Mouse (Mus musculus) embryonic facial prominence, embryonic 14.5 days (tissue): Measurements from ENCODE around the gene Gpr22. TPM values are rescaled to one million over a fixed set of nuclear protein-coding genes. Genes with fewer than 3 reads are reported as not detected.

Source experiments
- ATAC-seq: fragments of 200-750 bp; cut with Nextera tagmentation; 2 replicates; pipeline ENCODE4 v1.8.0; 2017; ENCODE audit warnings: low read depth, moderate number of reproducible peaks, moderate TSS enrichment
- DNase-seq: peaks from one replicate; pipeline ENCODE4 v3.0.0-alpha.2; 2015; ENCODE audit warnings: low spot score
- H3K27ac ChIP-seq: fragments of 300-500 bp; sonication (generic); replicated peaks from 2 replicates; pipeline ENCODE4 v1.5.1; 2014; ENCODE audit warnings: low read depth, mild to moderate bottlenecking, low read length, moderate library complexity
- H3K27me3 ChIP-seq: fragments of 300-500 bp; sonication (generic); replicated peaks from 2 replicates; pipeline ENCODE4 v1.6.1; 2014; ENCODE audit warnings: low read length; ENCODE audit not compliant: control insufficient read depth, insufficient read depth
- H3K36me3 ChIP-seq: fragments of 300-500 bp; sonication (generic); 2 replicates; pipeline ENCODE4 v1.6.1; 2014; ENCODE audit warnings: low read length, mixed read lengths; ENCODE audit not compliant: control insufficient read depth, insufficient read depth
- H3K4me1 ChIP-seq: fragments of 300-500 bp; sonication (generic); 2 replicates; pipeline ENCODE4 v1.6.1; 2014; ENCODE audit warnings: antibody characterized with exemption, low read length; ENCODE audit not compliant: control insufficient read depth, insufficient read depth
- H3K4me2 ChIP-seq: fragments of 300-500 bp; sonication (generic); 2 replicates; pipeline ENCODE4 v1.6.1; 2014; ENCODE audit warnings: low read depth, mild to moderate bottlenecking, low read length, moderate library complexity, mixed read lengths
- H3K4me3 ChIP-seq: fragments of 300-500 bp; sonication (generic); 2 replicates; pipeline ENCODE4 v1.5.1; 2014; ENCODE audit warnings: low read depth, mild to moderate bottlenecking, low read length
- H3K9ac ChIP-seq: fragments of 300-500 bp; sonication (generic); 2 replicates; pipeline ENCODE4 v1.6.1; 2014; ENCODE audit warnings: low read depth, mild to moderate bottlenecking, low read length, moderate library complexity, mixed read lengths
- H3K9me3 ChIP-seq: fragments of 300-500 bp; sonication (generic); 2 replicates; pipeline ENCODE4 v1.6.1; 2016; ENCODE audit warnings: low read length; ENCODE audit not compliant: control insufficient read depth
- WGBS: fragments of 180-500 bp; shearing (Covaris S2); extraction: QIAGEN DNeasy Blood & Tissue Kit; methylation state at CpG from one replicate; pipeline ENCODE4 v1.1.7; 2014; 5-methylcytosine and 5-hydroxymethylcytosine counted together
- polyA plus RNA-seq: library from polyadenylated mRNA; unstranded; fragments of >200 nt; fragmentation: Nextera tagmentation; extraction: Ambion mirVana; gene quantifications from 2 replicates; pipeline ENCODE4 v1.2.1, GENCODE M21; 2014

Gene Gpr22
- polyA plus RNA-seq, 1 experiment from 2014 or later, result 0.88 TPM

DNA sequence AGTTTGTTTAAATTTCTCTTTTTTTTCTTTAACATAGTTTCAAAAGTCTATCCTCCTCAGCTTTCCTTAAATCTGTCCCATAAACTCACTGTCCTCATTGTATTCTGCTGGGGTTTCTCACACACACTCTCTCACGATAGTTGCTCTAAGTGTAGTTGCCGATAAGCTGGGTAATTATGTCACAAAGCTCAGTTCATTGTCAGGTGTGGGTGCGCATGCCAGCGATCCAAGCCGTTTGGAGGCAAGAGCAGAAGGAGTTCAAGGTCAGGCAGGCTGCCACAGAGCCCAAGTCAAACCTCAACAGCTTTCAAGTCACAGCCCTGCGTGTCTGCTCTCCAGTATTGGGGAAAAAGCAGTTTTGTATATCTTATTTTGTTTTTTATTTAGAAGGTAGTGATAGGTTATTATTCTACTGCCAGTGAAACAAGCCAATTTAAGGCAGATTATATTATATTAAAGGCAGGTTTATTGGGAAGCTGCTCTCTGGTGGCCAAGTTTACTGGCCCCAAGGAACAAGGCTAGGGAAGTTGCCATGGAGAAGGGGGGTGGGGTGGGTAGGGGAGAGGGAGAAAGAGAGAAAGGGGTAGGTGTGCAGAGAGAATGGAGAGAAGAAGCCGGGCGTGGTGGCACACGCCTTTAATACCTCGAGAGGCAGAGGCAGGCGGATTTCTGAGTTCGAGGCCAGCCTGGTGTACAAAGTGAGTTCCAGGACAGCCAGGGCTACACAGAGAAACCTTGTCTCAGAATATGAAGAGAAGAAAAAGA, 11.9 kb upstream of the Gpr22 start:
- no peaks in the 10 kb centered on the region for H3K36me3 ChIP-seq
- H3K4me2 ChIP-seq, result no peak overlapping the region
- no peak overlapping the region for H3K4me3 ChIP-seq
- H3K27me3 ChIP-seq, result no peaks in the 10 kb centered on the region
- ATAC-seq, result no peak
- no peak overlapping the region for H3K9ac ChIP-seq
- 82% methylated on average over 12 of the region's 12 CpGs for WGBS
- no peaks in the 10 kb centered on the region for H3K9me3 ChIP-seq
- no peaks in the 10 kb centered on the region for H3K4me1 ChIP-seq
- no peak overlapping the region for H3K27ac ChIP-seq
- no peak for DNase-seq

DNA sequence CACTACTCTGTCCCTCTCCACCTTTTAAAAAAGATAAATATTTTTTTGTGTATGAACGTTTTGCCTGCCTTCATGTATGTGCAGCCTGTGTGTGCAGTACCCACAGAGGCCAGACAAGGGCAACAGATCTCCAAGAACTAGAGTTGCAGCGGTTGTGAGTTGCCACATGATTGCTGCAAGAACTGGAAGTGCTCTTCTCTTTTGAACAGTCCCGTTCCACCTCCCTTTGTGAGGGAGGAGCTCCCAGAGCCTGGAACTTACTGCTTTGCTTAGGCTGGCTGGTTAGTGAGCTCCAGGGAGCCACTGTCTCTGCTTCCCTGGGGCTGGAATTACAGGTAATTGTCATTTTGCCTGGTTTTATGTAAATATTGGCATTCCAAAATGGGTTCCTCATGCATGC, 10.8 kb upstream of the Gpr22 start:
- DNase-seq (no peak), ATAC-seq (no peak)
- Histone ChIP-seq H3K9ac (no peak overlapping the region), H3K4me2 (no peak overlapping the region), H3K27ac (no peak overlapping the region), H3K4me3 (no peak overlapping the region), H3K4me1 (no peaks in the 10 kb centered on the region), H3K9me3 (no peaks in the 10 kb centered on the region), H3K27me3 (no peaks in the 10 kb centered on the region), H3K36me3 (no peaks in the 10 kb centered on the region)
- 87% methylated on average over 3 of the region's 3 CpGs for WGBS

GRCm38 (mm10) chr12:31719586-31720275, 6.0 kb upstream of the Gpr22 start:
- Histone ChIP-seq H3K4me1 (no peaks in the 10 kb centered on the region), H3K9ac (no peak overlapping the region), H3K9me3 (no peaks in the 10 kb centered on the region), H3K27ac (no peak overlapping the region), H3K4me2 (no peak overlapping the region), H3K36me3 (no peaks in the 10 kb centered on the region), H3K4me3 (no peak overlapping the region), H3K27me3 (no peaks in the 10 kb centered on the region)
- ATAC-seq, result no peak
- no peak for DNase-seq
- 87% methylated on average over 1 of the region's 1 CpGs for WGBS

DNA sequence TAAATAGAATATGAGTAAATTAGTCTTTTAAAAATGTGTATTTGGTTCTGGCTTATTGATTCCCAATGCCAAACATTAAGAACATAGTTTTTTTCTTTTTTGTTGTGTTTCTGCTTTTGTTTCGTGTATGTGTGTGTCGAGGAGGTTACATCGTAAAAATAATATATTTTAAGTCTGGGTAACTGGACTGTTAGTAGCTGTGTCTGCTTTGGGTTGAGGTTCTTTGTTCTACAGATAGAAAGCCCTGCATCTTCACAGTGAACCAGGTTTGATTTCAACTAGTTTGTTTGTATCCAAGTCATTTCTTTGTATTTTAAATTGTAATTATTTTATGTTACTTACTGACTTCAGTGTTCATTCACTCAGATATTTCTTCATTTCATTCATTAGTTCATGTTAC, 323 bp upstream of the Gpr22 start:
- H3K4me2 ChIP-seq, result peak overlapping the region; percentile 10; the same call in 1 of the 2 replicates
- 83% methylated on average over 3 of the region's 3 CpGs for WGBS
- no peak overlapping the region for H3K9ac ChIP-seq
- no peaks in the 10 kb centered on the region for H3K27me3 ChIP-seq
- H3K4me1 ChIP-seq, result peaks cover 7% of the 10 kb centered on the region
- no peaks in the 10 kb centered on the region for H3K36me3 ChIP-seq
- no peak overlapping the region for H3K27ac ChIP-seq
- no peak for ATAC-seq
- no peak for DNase-seq
- no peak overlapping the region for H3K4me3 ChIP-seq
- H3K9me3 ChIP-seq, result no peaks in the 10 kb centered on the region

DNA sequence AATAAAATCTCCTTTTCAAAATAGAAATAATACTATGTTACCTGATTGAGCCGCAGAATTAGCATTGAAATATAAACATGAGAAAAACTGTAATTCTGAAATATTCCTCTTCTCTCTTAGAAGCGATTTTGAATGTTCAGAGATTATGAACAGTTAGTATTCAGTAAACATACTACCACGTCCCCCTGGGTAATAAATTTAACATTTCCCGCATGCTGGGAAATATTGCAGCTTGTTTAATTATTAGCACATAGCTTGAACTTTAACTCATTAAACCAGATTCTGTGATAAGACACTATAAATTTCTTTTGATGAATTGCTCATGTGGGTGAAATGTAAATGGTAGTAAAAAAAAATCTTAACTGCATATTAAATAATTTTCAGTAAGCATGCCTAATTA, 1.0 kb downstream of the Gpr22 start:
- ATAC-seq (no peak), DNase-seq (no peak)
- Histone ChIP-seq H3K27me3 (no peaks in the 10 kb centered on the region), H3K27ac (no peak overlapping the region), H3K9ac (no peak overlapping the region), H3K36me3 (no peaks in the 10 kb centered on the region), H3K4me2 (no peak overlapping the region), H3K9me3 (no peaks in the 10 kb centered on the region), H3K4me1 (peaks cover 7% of the 10 kb centered on the region), H3K4me3 (no peak overlapping the region)
- WGBS, result 79% methylated on average over 4 of the region's 4 CpGs

GRCm38 (mm10) chr12:31712233-31712632, 1.5 kb downstream of the Gpr22 start:
- H3K27ac ChIP-seq, result no peak overlapping the region
- DNase-seq (no peak), ATAC-seq (no peak)
- WGBS, result 30% methylated on average over 5 of the region's 5 CpGs
- H3K36me3 ChIP-seq, result no peaks in the 10 kb centered on the region
- no peaks in the 10 kb centered on the region for H3K9me3 ChIP-seq
- H3K9ac ChIP-seq, result no peak overlapping the region
- 0 out of 2 replicates have a peak overlapping the region, but pooled peaks have one; percentile 23 for H3K4me2 ChIP-seq
- H3K4me3 ChIP-seq, result no peak overlapping the region
- peaks cover 7% of the 10 kb centered on the region for H3K4me1 ChIP-seq
- H3K27me3 ChIP-seq, result no peaks in the 10 kb centered on the region

DNA sequence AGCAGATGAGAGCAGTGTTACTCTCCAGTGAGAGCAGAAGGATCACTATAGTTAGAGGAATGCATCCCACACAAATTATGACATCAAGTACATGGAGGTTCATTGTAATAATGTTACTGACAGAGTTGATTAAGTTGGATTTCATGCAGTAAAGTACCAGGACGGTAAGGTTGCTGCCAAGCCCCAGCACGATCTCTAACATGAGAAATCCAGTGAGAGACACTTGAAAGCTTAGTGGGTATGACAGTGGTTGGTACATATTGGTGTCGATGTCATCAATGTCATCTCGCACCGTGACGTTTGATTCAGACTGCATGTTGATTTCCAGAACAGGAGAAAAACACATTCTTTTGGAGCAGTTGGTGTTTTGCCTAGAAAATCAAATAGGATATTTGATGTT, 4.1 kb downstream of the Gpr22 start:
- Histone ChIP-seq H3K9me3 (no peaks in the 10 kb centered on the region), H3K4me3 (no peak overlapping the region), H3K27me3 (no peaks in the 10 kb centered on the region), H3K27ac (no peak overlapping the region), H3K36me3 (no peaks in the 10 kb centered on the region), H3K4me1 (peaks cover 10% of the 10 kb centered on the region), H3K4me2 (no peak overlapping the region), H3K9ac (no peak overlapping the region)
- DNase-seq (no peak), ATAC-seq (no peak)
- WGBS, result 71% methylated on average over 6 of the region's 6 CpGs

DNA sequence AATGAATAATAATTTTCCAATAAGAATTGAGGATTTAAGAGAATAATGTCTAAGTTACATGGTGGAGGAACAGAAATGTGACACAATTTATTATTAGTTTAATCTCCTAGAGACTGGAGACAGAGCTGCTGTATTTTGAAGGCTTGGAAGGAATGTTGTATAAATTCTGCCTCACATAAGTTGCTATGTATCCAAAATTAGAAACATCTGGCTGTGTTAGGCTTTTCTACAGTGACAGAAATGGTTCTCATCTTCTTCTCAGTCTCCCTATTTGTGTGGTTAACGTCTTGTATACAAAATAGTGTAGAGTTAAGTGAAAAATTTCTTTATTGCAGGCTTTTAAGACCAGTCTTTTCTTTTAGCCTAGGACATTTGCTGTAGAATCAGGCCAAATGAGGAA, 6.2 kb downstream of the Gpr22 start:
- Histone ChIP-seq H3K27me3 (no peaks in the 10 kb centered on the region), H3K9me3 (no peaks in the 10 kb centered on the region), H3K9ac (no peak overlapping the region), H3K4me2 (no peak overlapping the region), H3K27ac (no peak overlapping the region), H3K36me3 (no peaks in the 10 kb centered on the region), H3K4me3 (no peak overlapping the region), H3K4me1 (peaks cover 10% of the 10 kb centered on the region)
- peak; percentile 53 for DNase-seq
- ATAC-seq, result no peak
- WGBS, result 34% methylated on average over 1 of the region's 1 CpGs

- no peaks in the 10 kb centered on the region for H3K27me3 ChIP-seq
- 44% methylated on average over 2 of the region's 2 CpGs for WGBS
- H3K4me3 ChIP-seq, result no peak overlapping the region
- no peak overlapping the region for H3K27ac ChIP-seq
- H3K36me3 ChIP-seq, result no peaks in the 10 kb centered on the region
- no peak overlapping the region for H3K4me2 ChIP-seq
- no peak overlapping the region for H3K9ac ChIP-seq
- peak; percentile 27 for DNase-seq
- peaks cover 6% of the 10 kb centered on the region; the same call in 1 of the 2 replicates for H3K4me1 ChIP-seq
- H3K9me3 ChIP-seq, result no peaks in the 10 kb centered on the region
- ATAC-seq, result no peak
Measured at GRCm38 (mm10) chr12:31706168-31706567, 7.6 kb downstream of the Gpr22 start.
